Mouse (Mus musculus): ENCODE data around the gene Map7. TPM values are rescaled to one million over a fixed set of nuclear protein-coding genes. Genes with fewer than 3 reads are reported as not detected.

The Map7 gene
- total RNA-seq, 4 experiments from 2014 or later, result 15.5 to 35.4 (median 22.3) TPM

DNA sequence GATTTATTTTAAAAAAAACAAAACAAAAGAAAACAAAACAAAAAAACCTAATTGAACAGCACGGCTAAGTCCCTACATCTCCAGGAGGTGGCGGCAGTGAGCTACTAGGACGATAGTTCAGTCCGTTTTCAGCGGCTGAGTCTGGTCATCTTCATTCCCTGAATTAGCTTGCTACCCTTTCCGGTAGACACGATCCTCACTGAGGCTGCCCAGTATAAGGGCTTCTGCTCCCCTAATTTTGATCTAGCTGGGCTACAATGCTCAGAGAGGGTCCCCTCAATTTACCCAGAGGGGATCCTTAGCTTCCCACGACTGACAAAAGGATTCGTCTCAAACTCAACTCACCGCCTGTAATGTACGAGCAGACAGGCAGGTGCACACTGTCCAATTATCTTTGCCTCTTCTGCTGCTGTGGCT is 142.2 kb downstream of the Map7 start:
- peak; percentile 39 for DNase-seq

GRCm38 (mm10) chr10:20295961-20296360 is 147.7 kb downstream of the Map7 start:
- DNase-seq, result no peak

DNA sequence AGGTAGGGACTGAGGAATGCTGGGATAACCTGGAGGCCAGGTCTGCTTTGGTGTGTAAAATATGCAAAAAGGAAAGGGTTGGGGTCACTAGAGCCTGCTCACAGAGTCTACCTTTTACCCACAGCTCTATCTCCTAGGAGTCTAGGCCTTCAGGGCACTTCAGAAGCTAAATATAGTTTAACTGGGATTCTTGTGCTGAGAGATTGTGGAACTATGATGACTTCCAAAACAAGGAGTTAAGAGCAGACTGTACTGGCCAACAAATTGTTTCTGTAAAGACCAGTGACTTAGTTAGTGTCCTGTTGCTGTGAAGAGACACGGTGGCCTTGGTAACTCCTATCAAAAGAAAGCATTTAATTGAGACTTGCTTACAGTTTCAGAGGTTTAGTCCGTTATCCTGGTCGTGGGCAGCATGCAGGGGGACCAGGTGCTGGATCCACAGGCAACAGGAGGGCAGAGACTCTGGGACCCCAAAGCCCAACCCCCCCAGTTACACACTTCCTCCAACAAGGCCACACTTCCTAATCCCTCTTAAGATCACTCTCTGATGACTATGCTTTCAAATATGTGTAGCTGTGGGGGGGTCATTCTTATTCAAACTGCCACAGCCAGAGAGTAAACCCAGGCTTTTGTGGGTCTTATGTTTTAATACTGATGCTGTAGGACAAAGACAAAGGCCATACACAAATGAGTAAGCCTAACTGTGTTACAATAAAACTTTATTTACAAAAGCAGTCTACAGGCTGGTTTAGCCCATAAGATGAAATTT is 150.1 kb downstream of the Map7 start:
- no peak for DNase-seq

DNA sequence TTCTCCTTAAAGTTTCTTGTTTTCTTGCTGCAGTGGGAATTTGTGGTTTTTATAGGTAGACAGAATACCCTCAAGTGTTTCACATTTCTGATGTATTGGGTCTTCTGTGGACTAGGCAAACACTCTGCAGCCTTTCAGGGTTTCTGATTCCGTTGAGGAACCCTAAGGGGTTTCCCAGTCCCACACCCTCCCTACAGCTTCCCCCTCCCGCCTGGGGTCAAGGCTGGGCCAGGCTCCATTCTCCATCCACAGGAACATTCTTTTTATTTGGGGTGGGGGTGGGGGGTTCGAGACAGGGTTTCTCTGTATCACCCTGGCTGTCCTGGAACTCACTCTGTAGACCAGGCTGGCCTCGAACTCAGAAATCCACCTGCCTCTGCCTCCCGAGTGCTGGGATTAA is 150.8 kb downstream of the Map7 start:
- DNase-seq, result no peak

- DNase-seq, result no peak
Measured at GRCm38 (mm10) chr10:20310969-20311769, 162.9 kb downstream of the Map7 start.

- peak; percentile 99 for DNase-seq
Measured at GRCm38 (mm10) chr10:20311918-20312735, 163.9 kb downstream of the Map7 start, which contains the start of gene Bclaf1. Bclaf1 (plus strand) TSS chr10:20312469.

GRCm38 (mm10) chr10:20312736-20313301 is 164.5 kb downstream of the Map7 start:
- DNase-seq, result peak; percentile 88

GRCm38 (mm10) chr10:20313447-20313846 is 165.2 kb downstream of the Map7 start:
- DNase-seq, result no peak

DNA sequence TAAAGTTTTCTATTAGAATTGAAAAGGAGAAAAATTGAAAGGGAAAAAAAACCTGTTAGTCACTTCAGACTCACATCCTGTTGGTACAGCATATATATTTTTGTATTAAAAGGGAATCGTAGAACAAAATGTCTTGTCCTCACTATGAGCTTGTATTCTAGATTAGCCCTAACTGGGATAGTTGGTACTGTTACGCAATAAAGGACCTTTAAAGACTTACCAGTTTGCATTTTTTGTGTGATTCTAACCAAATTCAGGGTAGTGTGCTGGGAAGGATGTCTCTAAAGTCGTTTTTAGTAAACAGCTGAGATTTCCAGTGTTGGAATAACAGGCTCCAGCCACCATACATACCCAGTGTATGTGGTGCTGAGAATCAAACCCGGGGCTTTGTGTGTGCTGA is 165.7 kb downstream of the Map7 start:
- DNase-seq, result no peak

- DNase-seq, result no peak
Measured at GRCm38 (mm10) chr10:20314797-20315196, 166.5 kb downstream of the Map7 start.

DNA sequence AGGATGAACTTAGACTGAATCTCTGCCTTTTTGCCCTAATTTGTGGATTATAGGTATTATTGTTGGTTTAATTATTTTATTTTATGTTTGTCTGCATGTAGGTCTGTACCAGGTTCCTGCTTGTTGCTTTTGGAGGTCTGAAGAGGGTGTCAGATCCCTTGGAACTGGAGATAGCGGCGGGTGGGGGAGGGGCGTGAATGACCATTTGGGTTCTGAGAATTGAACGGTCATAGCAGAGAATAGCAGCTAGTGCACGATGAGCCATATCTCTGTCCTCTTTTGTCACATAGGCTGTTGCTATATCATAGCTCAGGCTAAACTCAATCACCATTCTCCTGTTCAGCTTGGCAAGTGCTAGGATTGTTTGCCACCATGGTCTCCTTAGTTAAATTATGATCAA is 169.2 kb downstream of the Map7 start:
- no peak for DNase-seq

- DNase-seq, result no peak
Measured at GRCm38 (mm10) chr10:20326226-20326625, 178.0 kb downstream of the Map7 start.

Small RNAs within 50 kb of the gene (microRNA-seq; reads per million reads assigned to microRNA genes)
- 0 reads per million in 2 experiments for gene Mir6413

Other genes with a start within 250 kb of the Map7 start
- gene Pex7, start 240.8 kb upstream of the Map7 start, total RNA-seq (2022), result 10 to 100 TPM; 47.2 to 52.7 (median 49.9) TPM
- gene Map3k5, start 214.0 kb upstream of the Map7 start, total RNA-seq (2022), result 10 to 100 TPM; 19.0 to 29.6 (median 22.3) TPM
- gene Bclaf1, start 164.0 kb downstream of the Map7 start, total RNA-seq (2022), result 100 to 1,000 TPM in 3 of 4 experiments, 10 to 100 TPM in 1; 99.7 to 159 (median 118) TPM
- gene Mtfr2, start 199.3 kb downstream of the Map7 start, total RNA-seq (2022), result 1 to 10 TPM in 1 of 4 experiments, under 1 TPM in 3; 0.24 to 1.0 (median 0.52) TPM

Data from adrenal gland, adult 8-10 months (tissue).